Mouse (Mus musculus) heart, postnatal 36 days (tissue): ENCODE results near the gene Ccdc194. TPM values are rescaled to one million over a fixed set of nuclear protein-coding genes. Genes with fewer than 3 reads are reported as not detected.
"Not testable (repeated sequence)": the region's sequence is repeated elsewhere in the genome, so short reads cannot be mapped to it uniquely, and the experiment has no call there.

Source experiments
- DNase-seq, 2 experiments: peaks; one replicate each; pipeline ENCODE4 v3.0.0; 2021 to 2022
- intact Hi-C: fragments of 180-260 bp; cut with DNase I; formaldehyde crosslinking; loops from one replicate; pipeline ENCODE4 v1.15.1; 2025
- total RNA-seq, 2 experiments: library from RNA; stranded (reverse); gene quantifications; 2 replicates each; pipeline ENCODE4 v1.2.3; 2021

The Ccdc194 gene
- total RNA-seq, 2 experiments from 2014 or later, result not detected

DNA sequence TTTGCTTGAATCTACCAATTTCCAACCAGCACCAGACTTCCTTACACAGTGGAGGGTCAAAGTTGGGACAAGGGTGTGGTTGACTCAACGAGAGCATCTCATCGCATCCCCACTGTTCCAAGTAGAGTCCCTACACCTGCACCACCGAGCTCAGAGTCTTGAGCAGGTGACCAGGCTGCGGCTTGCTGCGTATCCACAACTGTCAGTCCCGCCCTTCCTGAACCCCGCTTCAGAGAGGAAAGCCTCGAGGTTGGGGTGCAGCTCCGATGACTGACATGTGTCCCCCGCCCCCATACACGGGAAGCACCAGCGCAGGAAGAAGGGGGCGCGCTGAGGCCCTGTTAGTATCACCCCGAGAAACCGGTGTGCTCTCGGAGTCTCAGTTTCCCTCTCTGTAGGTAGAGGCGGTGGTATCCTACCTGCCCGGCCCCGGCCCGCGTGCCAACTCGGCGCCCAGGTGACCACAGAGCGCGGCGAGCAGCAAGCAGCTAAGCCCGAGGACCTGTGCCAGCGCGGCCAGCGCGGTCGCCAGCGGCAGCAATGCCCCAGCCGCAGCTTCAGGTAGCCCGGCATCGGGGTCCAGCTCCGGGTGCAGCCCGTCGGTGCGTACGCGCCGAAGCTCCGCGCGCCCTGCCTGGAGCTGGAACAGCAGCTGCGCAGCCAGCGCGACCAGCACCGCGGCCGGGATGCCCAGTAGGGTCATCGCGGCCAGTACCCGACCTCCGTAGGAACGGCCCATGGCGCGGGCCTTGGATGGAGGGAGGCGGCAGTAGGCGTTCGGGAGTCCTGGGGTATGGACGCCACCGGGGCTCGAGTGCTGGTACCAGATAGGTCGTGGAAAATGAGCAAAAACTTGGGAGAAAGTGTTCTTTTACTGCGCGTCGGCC lies 32.8 kb upstream of the Ccdc194 start, which contains the start of gene Tmem221:
TSS of gene Tmem221 (minus strand) at position 801 of the 887 bp plus-strand sequence.
- intact Hi-C loops, result no loop called here
- DNase-seq, result no peak

GRCm38 (mm10) chr8:71554644-71555043 lies 29.1 kb upstream of the Ccdc194 start:
- DNase-seq, result no peak

DNA sequence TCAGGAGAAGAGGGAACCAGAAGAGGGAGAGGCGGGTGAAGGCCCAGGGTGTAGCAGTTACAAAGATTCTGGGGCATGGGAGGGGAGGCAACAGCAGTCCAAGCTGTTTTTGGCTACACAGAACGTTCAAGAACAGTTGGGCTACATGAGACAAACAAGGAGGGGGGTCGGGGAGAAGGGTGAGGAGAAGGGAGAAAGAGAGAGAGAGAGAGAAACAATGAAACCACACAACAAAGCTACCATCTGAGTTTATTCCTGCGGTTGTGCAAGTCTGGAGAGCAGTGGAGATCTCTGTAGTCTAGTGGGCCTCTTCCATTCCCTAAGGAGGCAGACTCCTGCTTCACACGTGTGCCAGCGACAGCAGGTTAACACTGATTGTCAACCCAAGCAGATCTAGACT lies 28.5 kb upstream of the Ccdc194 start:
- intact Hi-C loops, result no loop called here
- no peak for DNase-seq

More at GRCm38 (mm10) chr8:71554644-71555043, 29.1 kb upstream of the Ccdc194 start:
- intact Hi-C loops, result no loop called here

DNA sequence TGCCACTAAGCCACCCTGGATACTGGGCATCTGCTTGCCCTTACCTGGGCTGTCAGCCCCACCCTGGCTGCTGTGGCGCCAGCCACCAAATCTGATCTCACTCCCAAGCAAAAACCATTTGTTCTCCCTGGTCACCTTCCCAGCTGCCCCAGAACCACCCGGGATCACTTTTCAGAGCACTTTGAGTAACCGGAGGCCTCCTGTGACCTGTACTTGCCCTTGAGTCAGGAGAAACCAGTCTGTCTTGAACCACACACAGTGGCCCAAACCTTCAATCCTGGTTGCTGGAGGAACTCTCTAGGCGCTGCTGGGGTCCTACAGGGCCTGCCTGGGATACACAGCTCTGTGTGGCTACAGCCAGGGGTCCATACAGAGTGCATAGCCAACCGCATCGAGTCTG lies 27.3 kb upstream of the Ccdc194 start:
- no peak for DNase-seq
- intact Hi-C loops, result no loop called here

GRCm38 (mm10) chr8:71550754-71551153 lies 25.2 kb upstream of the Ccdc194 start:
- intact Hi-C loops, result no loop called here
- no peak for DNase-seq

GRCm38 (mm10) chr8:71547590-71547989 lies 22.1 kb upstream of the Ccdc194 start:
- intact Hi-C loops, result no loop called here
- no peak for DNase-seq

DNA sequence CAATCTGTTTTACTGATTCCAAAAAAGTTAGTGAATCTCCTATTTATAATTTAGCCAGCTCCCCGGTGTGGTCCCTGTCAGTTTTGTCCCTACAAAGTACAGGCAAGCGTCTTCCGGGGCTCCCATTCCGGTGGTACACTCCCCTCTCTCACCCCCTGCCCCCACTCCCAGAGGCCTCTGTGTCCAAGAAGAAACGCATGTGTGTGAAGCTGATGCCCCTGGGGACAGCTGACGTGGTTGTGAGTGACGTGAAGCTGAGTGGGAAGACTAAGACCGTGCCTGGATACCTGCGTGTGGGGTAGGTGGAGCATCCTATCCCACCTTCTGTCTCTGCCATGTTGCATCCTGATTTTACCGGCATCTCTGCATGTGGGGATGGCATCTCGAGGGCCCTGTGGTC lies 19.5 kb upstream of the Ccdc194 start:
- DNase-seq, result no peak
- intact Hi-C loops, result no loop called here

- intact Hi-C loops, result no loop called here
- no peak for DNase-seq
Measured at GRCm38 (mm10) chr8:71543755-71544154, 18.2 kb upstream of the Ccdc194 start.

- intact Hi-C loops, result no loop called here
Measured at GRCm38 (mm10) chr8:71542632-71543343, 17.3 kb upstream of the Ccdc194 start, which contains the start of gene Mvb12a. Gene Mvb12a (plus strand): TSS chr8:71542922.

DNA sequence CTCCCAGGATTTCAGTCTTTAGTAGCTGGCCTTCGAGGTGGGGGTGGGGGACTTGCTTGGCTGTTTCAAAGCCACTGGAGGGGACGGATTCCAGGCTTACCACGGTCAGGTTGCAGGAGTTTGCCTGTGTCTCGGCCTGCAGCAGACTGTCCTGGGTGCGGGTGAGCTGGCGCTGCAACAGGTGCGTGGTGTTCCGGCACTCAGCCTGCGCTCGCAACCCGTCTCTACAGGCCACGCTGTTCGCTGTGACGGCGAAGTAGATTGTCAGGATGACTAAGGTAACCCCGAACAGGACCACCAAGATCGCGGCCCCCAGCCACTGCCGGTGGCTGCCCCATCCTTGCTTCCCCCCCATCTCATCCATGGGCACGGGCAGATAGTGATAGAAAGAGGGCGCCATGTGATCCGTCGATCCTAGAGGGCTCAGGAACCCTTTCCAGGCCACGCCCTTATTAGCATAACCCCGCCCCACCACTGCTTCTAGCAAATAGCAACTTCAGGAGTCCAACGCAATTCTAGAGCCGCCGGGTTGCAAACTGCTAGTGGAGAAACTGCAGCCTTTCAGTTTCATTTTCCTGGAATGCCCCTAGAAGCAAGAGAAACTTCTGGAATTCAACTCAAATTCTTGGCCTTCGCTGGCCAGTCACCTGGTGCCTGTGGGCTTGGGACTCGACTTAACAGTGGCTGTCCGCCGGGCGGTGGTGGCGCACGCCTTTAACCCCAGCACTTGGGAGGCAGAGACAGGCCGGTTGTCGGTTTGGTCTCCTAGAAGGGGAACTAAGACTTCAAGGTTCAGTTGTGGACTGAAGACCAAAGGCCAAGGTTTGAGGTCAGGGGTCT lies 11.7 kb upstream of the Ccdc194 start, which contains the start of gene Bst2:
TSS of gene Bst2 (minus strand) at position 429 of the 840 bp plus-strand sequence.
- peak; percentile 85 to 90 for DNase-seq
- intact Hi-C loops, result no loop called here

More at GRCm38 (mm10) chr8:71542632-71543343, 17.3 kb upstream of the Ccdc194 start, which contains the start of gene Mvb12a:
- DNase-seq, result peak; percentile 92 to 94

DNA sequence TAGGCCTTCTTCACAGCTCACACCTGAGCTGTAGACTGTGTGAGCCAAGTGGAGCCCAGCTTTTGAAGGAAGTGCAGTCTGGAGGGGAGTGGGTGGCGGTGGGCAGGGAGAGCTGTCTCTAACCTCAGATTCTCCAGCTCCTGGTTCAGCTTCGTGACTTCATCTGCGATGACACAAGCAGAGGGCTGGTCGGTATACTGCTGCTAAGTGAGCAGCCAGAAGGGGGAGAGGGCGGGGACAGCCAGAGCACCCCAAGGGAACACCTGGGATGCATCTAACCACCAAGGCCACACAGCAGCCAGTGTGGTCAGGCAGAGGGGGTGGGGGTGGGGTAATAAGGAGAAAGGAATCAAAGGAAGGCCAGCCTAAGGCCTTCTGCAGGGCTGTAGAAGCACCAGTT lies 10.2 kb upstream of the Ccdc194 start:
- no peak for DNase-seq
- intact Hi-C loops, result no loop called here

DNA sequence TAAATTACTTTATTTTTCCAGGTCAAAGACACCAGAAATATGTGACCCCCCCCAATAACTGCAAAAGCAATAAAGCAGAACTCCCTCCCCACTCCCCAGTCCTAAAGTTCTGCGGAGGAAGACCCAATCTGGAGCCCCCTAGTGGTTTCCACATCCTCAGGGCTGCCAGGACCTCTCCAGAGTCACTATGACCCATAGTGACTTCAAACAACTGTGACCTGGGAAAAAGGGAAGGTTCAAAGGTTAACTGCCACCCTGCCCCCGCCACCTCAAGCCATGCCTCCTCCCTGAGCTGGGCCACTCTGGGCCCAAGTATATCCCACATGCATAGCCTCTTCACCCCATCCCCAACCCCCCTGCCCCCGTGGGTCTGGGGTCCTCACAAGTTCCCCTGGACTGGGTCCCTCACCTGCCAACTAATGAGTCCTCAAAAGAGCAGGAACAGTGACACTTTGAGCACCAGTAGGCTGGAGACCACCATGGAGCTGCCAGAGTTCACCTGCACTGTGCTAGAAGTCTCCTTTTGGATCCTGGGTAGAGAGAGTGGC lies 8.8 kb upstream of the Ccdc194 start:
- intact Hi-C loops, result no loop called here
- no peak for DNase-seq

- DNase-seq, intact Hi-C loops: not testable (repeated sequence)
Measured at GRCm38 (mm10) chr8:71530735-71531467, 5.4 kb upstream of the Ccdc194 start.

DNA sequence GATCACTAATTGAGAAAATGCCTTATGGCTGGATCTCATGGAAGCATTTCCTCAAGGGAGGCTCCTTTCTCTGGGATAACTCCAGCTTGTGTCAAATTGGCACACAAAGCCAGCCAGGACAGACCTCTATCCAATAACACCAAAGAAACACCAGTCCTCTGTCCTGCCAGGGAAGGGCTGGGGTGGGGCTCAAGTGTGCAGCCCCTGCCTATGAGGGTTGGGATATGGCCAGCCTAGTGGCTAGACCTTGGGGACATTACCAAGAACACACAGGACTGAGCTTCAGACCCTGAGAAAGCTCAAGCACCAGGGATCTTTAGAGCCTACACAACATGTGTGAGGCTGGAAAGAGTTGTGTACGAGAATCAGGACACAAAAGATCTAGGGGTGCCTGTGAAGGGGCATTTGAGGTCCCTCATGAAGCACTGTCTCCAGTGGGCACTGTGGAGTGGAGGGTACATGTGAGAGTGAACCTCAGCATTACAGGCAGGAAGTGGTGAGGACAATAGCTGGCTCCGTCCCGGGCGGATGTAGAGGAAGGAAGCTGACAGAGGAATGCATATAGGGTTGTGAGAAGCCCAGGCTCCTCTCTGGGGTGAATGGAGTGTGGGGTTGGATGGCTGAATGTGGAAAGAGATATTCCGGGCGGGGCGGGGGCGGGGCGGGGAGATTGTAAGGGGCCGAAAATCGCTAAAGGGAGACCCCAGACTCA lies 3.0 kb upstream of the Ccdc194 start:
- peak in 1 of 2 experiments; percentile 41 for DNase-seq
- intact Hi-C loops, result no loop called here

- intact Hi-C loops, result no loop called here
- no peak for DNase-seq
Measured at GRCm38 (mm10) chr8:71527162-71527870, 1.8 kb upstream of the Ccdc194 start.

- no peak for DNase-seq
- intact Hi-C loops, result no loop called here
Measured at GRCm38 (mm10) chr8:71526272-71526671, 761 bp upstream of the Ccdc194 start.

- intact Hi-C loops, result loop anchor here (1.0 kb wide), 2 partner anchors 26 to 80 kb away; no protein-coding TSS in a partner anchor
- DNase-seq, result peak; percentile 98 to 99
Measured at GRCm38 (mm10) chr8:71521634-71522033, 3.9 kb downstream of the Ccdc194 start.
